Mouse (Mus musculus) cerebellum, adult 8-10 months (tissue): ENCODE results near the gene Gpr39.
A peak's percentile ranks its signal among the peaks of the same experiment; 100 is the strongest.

Experiments
- DNase-seq: peaks from one replicate; pipeline ENCODE4 v3.0.0; 2022

The Gpr39 gene

GRCm38 (mm10) chr1:125821101-125821500 is 144.3 kb downstream of the Gpr39 start:
- no peak for DNase-seq

GRCm38 (mm10) chr1:125823611-125824010 is 146.8 kb downstream of the Gpr39 start:
- no peak for DNase-seq

GRCm38 (mm10) chr1:125837507-125837906 is 160.7 kb downstream of the Gpr39 start:
- no peak for DNase-seq

GRCm38 (mm10) chr1:125839746-125840392 is 163.1 kb downstream of the Gpr39 start:
- peak; percentile 52 for DNase-seq

GRCm38 (mm10) chr1:125854646-125855045 is 177.9 kb downstream of the Gpr39 start:
- DNase-seq = no peak

GRCm38 (mm10) chr1:125858631-125859030 is 181.8 kb downstream of the Gpr39 start:
- DNase-seq = no peak

- DNase-seq = no peak
Measured at GRCm38 (mm10) chr1:125870056-125870455, 193.3 kb downstream of the Gpr39 start.

- DNase-seq = no peak
Measured at GRCm38 (mm10) chr1:125893158-125893557, 216.4 kb downstream of the Gpr39 start.

GRCm38 (mm10) chr1:125910211-125910870 is 233.5 kb downstream of the Gpr39 start:
- no peak for DNase-seq

- DNase-seq = no peak
Measured at GRCm38 (mm10) chr1:125910871-125911265, 234.1 kb downstream of the Gpr39 start.

GRCm38 (mm10) chr1:125911337-125911900 is 234.6 kb downstream of the Gpr39 start:
- DNase-seq = no peak

GRCm38 (mm10) chr1:125911901-125912445 is 235.2 kb downstream of the Gpr39 start:
- DNase-seq = peak; percentile 1

GRCm38 (mm10) chr1:125912601-125913600 is 236.1 kb downstream of the Gpr39 start, which contains the start of gene Lypd1:
Gene Lypd1 (minus strand): TSS chr1:125913101.
- no peak for DNase-seq

GRCm38 (mm10) chr1:125920696-125921095 is 243.9 kb downstream of the Gpr39 start:
- DNase-seq = no peak

GRCm38 (mm10) chr1:125923062-125923461 is 246.3 kb downstream of the Gpr39 start:
- no peak for DNase-seq
